Mouse (Mus musculus): ENCODE data around the gene Plekha8.
A peak's percentile ranks its signal among the peaks of the same experiment; 100 is the strongest.

Gene Plekha8

DNA sequence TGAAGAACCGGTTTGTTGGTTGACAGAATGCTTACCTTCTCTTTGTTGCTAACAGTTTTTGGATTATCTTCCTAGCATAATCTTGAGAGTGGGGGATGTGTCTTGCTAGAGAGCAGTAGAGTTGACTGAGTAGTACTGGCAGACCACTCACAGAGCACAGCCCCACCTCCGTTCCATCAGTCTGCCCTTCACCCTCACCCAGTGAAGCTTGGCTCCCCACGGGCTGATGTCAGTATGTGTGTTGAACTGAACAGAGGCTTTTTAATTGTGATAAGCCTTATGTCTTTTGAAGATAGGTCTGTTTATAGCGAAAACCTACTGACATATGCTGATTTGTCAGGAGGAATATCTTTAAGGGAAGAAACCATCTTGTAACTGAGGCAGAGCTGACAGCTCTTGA lies 48.3 kb downstream of the Plekha8 start:
- DNase-seq (ENCODE audit: low spot score in 2 of 2): no peak

DNA sequence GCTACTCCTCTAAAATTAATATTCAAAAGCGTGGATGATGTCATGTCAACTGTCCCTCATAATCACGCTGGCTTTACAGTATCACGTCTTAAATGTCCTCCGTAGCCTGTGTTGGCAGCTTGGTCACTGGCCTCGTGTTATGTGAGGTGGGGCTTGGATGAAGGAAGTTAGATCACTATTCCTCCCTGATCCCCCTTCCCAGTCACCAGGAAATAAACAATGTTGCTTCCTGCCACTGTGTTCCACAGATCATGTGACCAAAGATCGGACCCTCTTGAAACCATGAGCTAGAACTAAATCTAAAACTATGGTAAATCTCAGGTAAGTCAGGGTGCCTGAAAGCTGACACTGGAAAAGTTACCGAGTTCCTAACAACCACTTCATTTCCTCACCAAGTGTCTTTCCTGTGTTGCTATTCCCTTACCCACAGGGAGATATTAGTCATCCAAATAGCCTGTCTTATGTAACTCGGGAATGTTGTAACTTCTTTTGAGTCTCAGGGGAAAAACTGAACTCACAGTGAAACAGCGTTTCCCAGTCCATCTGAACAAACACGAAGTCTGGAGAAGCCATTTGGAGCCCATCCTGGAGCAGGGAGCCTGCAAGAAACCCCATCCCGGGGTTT lies 60.7 kb downstream of the Plekha8 start:
- DNase-seq (ENCODE audit: low spot score in 2 of 2): no peak

DNA sequence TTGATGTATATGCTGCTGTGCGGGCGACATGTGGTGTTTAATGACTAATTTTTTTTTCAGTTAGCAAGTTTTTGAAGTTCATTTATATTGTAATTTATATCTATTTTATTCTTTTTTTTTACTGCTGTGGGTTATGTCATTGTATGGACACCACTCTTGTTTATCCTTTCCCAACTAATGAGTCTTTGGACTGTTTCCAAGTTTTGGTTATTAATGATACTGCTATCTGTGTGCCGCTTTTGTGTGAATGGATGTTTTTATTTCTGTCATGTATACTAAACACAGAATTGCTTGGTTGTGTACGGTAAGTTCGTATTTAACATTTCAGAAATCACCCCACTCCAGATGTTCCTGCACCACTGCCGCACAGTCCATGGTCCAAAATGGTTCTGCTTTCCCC lies 63.0 kb downstream of the Plekha8 start:
- DNase-seq (ENCODE audit: low spot score in 2 of 2): no peak

DNA sequence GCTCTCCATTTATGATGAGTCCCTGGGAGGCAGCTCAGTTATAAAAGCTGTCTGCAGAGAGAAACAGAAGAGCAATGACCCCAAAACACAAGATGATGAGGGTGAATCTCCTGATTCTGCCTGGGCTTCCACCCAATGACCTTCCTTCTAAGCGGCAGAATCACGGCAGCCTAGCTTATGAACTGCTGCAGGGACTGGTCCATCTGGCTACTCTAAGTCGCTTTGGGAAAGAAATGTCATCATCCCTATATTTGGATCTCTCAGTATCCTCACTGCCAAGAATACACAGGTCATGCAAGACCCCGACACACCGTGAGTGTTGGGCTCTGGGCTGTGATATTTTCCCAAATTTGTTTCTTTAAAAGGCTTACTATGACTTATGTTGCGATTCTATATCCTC lies 75.0 kb downstream of the Plekha8 start:
- DNase-seq (ENCODE audit: low spot score in 2 of 2): no peak

DNA sequence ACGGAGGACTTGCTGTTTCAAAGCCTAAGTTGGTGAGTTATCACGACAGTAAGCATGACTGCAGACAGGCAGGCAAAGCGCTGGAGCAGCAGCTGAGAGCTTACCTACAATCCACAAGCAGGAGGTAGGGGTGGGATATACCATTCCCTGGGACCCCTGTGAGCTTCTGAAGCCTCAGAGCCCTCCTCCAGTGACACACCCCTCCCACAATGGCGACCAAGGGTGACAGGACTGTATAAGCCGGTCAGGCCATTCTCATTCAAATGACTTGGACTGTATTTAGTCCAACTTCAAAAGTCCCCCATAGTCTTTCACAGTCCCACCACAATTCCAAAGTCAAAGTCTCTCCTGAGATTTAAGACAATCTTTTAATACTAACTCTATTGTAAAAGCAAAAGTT lies 78.0 kb downstream of the Plekha8 start:
- DNase-seq (ENCODE audit: low spot score in 2 of 2): no peak

DNA sequence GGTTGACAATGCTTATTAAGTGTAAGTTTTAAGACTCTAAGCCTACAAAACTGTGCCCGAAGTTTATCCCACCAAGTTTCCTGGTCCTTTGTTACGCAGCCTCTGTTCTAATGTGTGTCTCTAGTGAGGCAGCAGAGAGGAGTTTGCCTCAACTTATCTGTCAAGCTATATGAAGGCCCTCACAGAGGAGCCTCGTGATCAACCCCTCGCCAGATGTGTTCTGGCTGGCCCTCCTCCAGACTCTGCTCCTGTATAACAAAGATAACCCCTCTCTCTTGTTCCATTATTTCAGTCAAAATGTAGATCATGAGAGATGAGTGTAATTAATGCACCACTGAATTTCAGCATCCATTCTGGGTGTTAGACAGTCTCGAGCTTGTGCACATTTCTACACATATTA lies 84.8 kb downstream of the Plekha8 start:
- no peak for DNase-seq (ENCODE audit: low spot score in 2 of 2)

DNA sequence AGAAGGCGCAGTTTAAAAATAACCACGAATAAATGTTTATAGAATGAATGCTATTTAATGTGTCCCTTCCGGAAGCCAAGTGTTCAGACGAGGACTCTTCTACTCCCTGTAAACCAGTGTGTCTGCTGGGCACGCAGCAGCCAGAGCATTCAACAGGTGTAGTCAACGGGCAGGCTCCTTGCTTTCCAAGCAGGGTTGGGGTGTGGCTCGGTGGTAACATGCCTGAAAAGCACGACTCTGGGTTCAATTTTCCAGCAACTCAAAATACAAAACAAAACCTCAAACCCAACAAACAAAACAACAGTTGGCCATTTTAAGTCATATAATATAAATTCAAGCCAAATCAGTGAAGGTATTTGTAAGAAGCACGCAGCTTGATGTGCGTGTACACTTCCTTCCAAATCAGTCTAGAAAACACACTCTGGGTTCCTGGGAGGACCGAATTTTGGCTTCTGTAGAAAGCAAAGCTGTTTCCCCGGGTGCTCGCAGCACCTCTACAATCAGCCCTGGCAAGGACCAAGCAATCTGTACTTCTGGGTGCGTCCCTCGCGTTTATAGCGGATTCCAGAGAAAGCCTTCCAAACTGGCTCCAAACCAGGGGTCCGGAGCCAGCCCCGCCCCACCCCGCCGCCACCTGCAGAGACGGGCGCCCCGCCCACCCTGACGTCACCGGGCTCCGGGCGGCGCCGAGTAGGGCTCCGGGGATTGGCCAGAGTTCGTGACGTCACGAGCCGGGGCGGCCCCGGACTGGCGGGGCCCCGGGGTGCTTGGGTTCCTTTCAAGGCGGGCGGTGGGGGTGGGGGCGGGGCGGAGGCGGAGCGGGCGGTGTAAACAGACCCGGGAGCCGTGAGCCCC lies 86.2 kb downstream of the Plekha8 start, which contains the start of gene Mturn:
Mturn (plus strand) TSS at position 734 of the 855 bp plus-strand sequence.
- peak; percentile 88 to 97 for DNase-seq (ENCODE audit: low spot score in 2 of 2)

DNA sequence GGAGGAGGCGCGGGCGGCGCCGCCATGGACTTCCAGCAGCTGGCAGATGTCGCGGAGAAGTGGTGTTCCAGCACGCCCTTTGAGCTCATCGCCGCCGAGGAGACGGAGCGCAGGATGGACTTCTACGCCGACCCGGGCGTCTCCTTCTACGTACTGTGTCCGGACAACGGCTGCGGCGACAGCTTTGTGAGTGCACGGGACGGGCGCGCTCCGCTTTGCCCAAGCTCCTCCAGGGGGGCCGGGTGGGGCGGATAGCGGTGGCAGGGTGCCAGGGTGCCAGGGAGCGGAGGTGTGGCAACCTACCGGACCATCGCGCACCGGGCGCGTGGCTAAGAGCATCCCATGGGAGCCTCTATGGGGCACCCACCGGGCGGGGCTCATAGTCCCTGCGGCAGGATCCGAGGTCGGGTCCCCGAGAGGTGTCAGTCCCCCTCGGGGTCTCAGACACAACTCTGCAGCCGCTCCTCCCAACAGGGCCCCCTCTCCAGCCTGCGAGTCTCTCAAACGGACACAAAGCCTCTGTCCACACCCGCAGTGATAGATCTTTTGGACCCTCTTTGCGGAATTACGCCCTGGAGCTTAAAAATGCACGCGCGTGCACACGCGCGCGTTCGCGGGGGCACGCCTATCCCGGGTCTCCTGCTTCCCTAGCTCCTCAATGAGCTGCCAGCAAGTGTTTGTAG lies 87.0 kb downstream of the Plekha8 start:
- DNase-seq (ENCODE audit: low spot score in 2 of 2): no peak

DNA sequence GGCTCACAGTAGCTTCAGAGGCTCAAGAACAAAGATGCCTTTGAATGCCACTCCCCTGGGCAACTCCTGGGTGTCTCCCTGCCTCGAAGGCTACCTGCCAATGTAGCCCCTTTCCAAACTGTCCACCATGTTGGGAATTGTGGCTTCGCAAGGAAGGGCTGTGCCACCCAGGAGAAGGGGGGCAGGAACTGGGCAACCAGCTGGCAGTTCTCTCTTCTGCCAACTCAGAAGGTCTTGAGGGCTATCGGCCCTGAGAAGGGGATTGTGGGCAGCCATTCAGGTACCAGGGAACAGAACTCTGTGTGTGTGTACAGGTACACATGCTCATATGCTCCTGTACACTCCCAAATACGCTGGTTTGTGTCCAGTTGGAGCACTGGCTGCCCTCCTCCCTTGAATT lies 89.2 kb downstream of the Plekha8 start:
- no peak for DNase-seq (ENCODE audit: low spot score in 2 of 2)

DNA sequence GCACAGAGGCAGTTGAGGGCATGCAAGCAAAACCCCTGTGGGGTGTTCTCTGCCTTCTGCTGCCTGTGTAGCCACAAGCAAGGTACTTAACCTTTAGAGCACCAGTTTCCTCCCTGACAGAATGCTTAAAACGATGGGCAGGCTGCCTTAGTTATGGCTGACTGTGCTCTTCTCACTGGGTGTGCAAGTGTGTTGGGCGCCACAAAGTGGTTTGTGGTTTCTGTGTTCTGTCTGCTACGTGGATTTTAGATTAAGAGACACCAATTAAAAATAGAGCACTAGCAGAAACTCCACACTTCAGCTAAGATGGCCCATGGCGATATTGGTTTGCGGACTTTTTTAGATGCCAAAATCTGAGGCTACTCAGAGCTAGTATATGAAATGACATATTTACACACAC lies 90.2 kb downstream of the Plekha8 start:
- DNase-seq (ENCODE audit: low spot score in 2 of 2): no peak

DNA sequence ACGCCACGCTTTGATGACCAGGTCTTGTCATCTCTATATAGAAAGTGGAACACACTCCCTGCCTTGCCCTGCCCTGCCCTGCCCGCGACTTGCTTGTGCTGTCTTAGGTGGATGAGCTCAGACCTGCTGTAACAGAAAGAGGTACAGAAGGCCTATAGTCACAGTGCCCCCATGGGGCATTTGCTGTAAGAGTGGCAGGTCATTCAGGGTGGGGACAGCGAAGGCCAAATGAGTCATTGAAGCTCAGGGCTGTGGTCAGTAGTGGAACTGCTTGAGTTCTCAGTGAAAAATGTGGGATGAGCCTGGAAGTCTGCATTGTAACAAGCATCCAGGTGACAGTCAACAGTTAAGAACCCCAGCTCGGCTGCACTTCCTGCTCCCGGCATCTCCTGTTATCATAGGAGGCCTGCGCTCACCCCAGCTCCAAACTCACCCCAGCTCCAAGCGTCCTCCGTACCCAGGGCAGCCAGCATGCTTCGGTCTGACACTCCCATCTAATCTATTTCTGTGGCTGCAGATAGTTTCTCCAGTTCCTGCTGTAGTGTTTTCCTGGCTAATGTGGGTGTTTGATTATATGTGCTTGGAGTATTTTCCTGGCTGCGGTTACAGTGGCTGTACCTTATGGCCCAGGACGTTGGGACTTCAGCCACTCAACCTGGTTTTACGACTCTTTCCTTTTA lies 90.9 kb downstream of the Plekha8 start:
- DNase-seq (ENCODE audit: low spot score in 2 of 2): no peak

DNA sequence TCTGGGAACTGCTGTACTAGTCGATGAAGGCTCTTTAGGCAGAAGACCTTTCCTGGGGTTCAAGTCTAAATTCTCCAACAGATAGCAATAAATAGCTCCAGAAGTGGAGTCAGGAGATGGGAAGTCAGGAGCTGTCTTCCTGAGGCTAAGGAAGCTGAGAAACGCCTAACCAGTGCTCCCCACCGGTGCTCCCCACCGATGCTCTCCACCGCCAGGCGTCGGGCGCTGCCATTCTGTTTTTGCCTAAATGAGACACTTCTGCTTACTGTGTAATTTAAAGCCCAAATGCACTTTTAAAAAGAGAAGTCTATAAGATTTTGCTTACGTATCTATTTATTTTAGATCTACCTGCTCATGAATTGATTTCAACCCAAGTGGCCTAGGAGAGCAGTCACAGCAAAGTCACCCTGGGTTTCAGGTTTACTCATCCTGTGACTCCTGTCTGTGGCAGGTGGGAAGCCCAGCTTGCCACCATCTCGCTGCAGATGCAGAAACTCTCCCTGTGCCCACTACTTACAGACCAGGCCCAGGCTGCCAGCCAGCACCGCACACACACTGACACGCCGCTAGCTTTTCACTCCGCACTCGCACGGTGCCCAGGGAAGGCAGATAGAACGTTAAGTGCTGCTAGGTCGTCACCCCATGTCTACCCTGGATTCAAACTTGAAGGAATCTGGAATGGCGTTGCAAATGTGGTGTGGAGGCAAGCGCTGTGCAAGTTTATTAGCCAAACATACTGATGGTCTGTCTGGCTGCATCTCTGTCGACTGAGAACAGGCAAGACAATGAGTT lies 92.2 kb downstream of the Plekha8 start:
- DNase-seq (ENCODE audit: low spot score in 2 of 2): no peak

DNA sequence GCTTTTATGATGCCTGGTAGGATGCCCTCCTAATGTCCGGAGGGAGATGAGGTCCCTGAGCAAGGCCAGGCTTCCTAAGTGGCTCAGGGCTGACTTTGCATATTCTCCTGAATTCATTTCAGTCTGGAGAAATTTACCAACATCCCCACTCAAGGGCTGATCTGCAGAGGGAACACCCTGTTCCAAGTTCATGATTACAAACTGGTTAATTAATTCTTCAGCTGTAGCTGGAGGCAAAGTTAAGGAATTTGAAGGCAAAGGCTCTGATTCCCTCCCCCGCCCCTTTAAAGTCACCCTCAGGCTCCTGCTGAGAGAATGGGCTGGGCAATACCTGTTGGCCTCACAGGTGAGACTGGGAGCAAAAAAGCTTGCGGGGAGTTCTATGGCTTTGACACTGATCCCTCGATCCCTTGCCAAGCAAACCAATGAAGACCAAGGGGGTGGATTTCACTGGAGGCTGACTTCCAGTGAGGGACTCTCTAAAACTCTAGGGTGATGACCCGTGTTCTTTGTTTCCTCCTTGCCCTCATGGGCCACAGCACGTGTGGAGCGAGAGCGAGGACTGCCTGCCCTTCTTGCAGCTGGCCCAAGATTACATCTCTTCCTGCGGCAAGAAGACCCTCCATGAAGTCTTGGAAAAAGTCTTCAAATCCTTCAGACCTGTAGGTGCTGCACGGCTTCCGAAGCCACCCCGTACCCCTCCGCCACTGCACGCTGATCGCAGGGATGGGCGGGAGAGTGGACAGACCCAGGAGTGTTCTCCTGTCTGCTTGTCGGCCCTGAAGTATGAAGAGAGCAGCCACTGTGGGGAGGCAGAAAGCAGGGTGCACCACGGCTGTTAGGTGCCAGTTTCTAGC lies 93.8 kb downstream of the Plekha8 start:
- no peak for DNase-seq (ENCODE audit: low spot score in 2 of 2)

DNA sequence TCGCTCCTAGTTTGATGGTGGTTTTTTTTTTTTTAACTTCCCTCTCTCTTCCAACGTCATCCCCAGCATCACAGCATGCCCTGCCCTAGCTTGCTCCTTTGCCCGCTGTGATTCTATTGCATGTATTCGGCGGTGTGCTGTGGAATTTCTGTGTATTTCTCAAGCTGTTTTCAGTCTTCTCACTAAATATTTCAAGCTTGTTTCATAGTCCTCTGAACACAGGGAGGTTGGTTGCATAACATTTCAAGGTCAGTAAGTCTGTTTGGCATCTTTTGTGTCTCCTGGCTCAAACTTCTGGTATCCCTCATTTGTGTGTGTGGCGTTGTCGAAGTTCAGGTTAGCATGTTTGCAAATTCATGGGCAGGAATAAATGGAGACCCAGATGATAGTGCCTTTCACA lies 94.8 kb downstream of the Plekha8 start:
- no peak for DNase-seq (ENCODE audit: low spot score in 2 of 2)

DNA sequence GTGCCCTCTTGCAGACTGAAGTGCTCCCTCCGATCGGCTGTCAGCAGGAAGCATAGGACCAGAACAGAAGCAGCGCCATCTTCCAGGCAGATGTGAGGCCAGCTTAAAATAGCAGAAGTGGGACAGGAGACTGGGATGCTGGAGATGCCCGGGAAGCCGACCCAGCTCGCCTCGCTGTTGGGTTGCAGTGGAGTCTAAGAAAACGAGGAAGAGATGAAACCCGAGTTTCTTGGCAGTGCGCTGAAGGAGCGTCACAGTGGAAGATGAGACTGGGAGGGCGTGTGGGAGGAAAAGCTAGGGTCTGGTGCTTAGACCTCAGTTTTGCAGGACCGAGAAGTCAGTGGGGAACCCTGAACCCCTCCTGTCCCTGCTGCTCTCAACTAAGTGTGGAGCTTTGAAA lies 95.9 kb downstream of the Plekha8 start:
- no peak for DNase-seq (ENCODE audit: low spot score in 2 of 2)

DNA sequence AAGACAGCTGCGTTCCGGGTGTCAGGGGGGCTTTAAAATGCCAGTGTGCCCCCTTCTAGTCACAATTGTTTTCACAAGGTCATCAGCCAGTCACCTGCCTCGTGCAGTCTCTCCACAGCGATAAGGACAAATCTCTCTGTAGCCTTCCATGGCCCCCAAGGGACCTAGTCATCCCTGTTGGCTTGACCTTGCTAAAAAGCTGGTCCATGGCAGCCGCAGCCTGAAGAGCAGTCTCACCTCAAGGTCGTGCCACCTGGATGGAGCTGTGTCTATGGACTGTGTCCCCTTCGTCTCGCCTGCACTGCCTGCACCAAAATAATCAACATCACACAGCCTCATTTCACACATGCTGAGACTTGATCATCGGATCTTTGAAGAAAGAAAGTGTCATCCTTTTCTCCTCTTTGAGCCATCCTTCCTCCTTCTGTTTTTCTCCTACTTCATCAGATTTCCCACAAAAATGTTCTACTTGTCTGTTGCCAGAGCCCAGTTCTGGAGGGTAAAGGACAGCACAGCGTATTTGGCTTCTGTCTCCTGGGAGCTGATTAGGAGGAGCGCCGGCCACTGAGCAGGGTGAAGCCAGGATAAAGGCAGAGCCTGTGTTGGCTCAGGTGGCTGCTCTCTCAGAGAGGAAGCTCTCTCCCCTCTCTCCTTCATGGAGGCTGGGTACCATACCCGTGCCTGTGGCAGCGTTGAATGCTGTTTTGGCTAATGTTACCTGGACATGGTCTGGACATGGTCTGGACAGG lies 96.6 kb downstream of the Plekha8 start:
- DNase-seq (ENCODE audit: low spot score in 2 of 2): no peak

DNA sequence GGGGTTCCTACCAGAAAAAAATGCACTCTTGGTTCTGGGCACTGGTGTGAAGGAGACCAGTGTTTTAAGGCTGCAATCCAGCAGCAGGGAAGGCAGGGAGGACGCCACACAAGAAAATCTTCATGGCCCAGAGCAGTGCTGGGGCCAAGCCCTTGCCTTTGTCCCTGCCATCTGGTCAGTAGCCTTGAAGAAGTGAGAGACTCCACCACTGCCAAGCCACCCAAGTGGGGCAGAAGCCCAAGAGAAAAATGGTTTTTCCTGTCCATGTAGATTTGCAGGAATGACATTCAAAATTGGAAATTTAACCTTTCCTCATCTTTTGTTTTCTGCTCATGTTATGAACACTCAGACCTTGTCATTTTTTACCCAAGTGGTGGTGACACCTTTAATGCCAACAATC lies 97.3 kb downstream of the Plekha8 start:
- DNase-seq (ENCODE audit: low spot score in 2 of 2): no peak

DNA sequence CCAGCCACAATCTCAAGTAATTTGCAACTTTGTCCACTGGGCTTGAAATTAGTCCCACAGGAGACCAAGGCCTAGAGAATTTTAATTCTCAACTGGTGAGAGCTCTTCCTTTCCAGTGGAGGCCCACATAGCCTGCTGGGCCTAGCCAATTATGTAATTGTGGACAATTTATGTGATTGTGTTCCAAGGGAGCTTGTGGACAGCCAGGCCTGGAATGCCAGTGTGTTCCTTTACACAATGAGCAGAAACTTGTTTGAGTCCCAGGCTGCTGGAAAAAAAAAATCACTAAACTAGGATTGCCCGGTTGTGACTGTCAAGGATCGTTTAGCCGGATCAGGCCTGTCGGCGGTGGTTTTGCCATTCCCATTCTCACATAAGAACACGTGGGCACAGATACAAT lies 98.4 kb downstream of the Plekha8 start:
- DNase-seq (ENCODE audit: low spot score in 2 of 2): no peak
